Mouse (Mus musculus): Measurements from ENCODE around the gene Grin3b.

Gene Grin3b

GRCm38 (mm10) chr10:80018739-80019297 is 48.3 kb downstream of the Grin3b start:
- peak; percentile 72 for DNase-seq

- DNase-seq: peak in 1 of 2 experiments; percentile 54
Measured at GRCm38 (mm10) chr10:80019471-80020131, 49.1 kb downstream of the Grin3b start.

GRCm38 (mm10) chr10:80020191-80020590 is 49.7 kb downstream of the Grin3b start:
- no peak for DNase-seq

- peak in 1 of 2 experiments; percentile 45 for DNase-seq
Measured at GRCm38 (mm10) chr10:80020603-80021319, 50.2 kb downstream of the Grin3b start.

GRCm38 (mm10) chr10:80021320-80021641 is 50.8 kb downstream of the Grin3b start:
- peak in 1 of 2 experiments; percentile 40 for DNase-seq

GRCm38 (mm10) chr10:80022164-80022563 is 51.6 kb downstream of the Grin3b start:
- peak; percentile 56 to 77 for DNase-seq

GRCm38 (mm10) chr10:80022806-80023205 is 52.3 kb downstream of the Grin3b start:
- DNase-seq: peak in 1 of 2 experiments; percentile 55

GRCm38 (mm10) chr10:80023758-80024157 is 53.2 kb downstream of the Grin3b start:
- DNase-seq: no peak

GRCm38 (mm10) chr10:80024229-80025043 is 53.9 kb downstream of the Grin3b start:
- peak; percentile 77 to 86 for DNase-seq

GRCm38 (mm10) chr10:80025044-80025347 is 54.5 kb downstream of the Grin3b start:
- DNase-seq: peak in 1 of 2 experiments; percentile 66

GRCm38 (mm10) chr10:80025463-80025862 is 54.9 kb downstream of the Grin3b start:
- DNase-seq: peak in 1 of 2 experiments; percentile 34

- DNase-seq: peak in 1 of 2 experiments; percentile 69
Measured at GRCm38 (mm10) chr10:80025889-80026288, 55.4 kb downstream of the Grin3b start.
